Mouse (Mus musculus) liver (tissue): Measurements from ENCODE around the gene Txn2.

ENCODE experiments used
- DNase-seq: peaks from one replicate; pipeline ENCODE4 v3.0.0-alpha.2; 2020; ENCODE audit warnings: mixed read lengths

Gene Txn2

DNA sequence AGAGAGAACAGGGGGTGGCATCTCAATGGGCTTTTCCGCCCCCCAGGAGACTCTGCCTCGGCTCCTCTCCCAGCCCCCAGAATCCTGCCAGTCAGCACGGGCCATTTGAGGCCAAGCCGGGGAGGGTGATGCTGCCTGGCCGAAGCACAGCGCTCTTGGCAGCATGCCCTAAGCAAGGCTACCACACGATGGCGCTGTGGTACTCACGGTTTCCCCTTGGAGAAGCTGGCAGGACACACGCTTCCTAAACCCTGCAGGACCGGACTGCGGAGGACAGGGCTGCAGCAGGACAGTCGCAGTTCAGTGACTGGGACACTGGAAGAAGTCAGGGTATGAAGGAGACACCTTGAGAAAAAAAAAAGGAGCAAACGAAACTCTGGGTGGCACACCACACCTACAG lies 5.0 kb upstream of the Txn2 start:
- peak; percentile 95 for DNase-seq

DNA sequence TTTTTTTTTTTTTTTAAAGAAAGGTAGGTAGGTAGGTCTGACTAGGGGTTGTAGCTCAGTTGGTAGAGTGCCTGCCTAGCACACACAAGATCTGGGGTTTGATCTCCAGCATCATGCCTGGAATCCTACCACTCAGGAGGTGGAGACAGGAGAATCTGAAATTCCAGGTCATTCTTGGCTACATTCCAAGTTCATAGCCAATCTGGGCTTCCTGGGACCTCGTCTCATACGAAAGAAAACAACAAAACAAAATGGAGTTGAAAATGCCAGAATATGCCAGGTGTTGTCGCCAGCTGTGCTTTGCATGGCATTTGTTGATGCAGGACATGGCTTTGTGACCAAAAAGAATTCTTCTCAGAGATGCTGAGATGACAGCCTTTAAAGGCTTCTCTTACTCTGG lies 4.4 kb upstream of the Txn2 start:
- DNase-seq = no peak

DNA sequence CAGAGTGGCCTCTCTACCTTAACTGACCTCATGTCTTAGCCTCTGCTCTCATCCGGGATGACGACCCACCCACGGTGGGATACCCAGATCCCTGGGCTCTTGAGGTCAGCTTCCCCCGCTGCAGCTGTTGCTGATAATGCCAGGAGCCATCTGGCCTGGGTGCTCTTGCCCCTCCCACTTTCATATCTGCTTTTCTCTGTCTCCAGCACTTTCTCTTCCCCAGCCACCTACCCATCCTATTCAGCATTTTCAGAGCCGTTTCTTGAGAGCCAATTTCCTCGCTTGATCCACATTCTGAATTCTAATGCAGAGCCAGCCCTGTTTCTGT lies 2.8 kb upstream of the Txn2 start:
- peak; percentile 81 for DNase-seq

DNA sequence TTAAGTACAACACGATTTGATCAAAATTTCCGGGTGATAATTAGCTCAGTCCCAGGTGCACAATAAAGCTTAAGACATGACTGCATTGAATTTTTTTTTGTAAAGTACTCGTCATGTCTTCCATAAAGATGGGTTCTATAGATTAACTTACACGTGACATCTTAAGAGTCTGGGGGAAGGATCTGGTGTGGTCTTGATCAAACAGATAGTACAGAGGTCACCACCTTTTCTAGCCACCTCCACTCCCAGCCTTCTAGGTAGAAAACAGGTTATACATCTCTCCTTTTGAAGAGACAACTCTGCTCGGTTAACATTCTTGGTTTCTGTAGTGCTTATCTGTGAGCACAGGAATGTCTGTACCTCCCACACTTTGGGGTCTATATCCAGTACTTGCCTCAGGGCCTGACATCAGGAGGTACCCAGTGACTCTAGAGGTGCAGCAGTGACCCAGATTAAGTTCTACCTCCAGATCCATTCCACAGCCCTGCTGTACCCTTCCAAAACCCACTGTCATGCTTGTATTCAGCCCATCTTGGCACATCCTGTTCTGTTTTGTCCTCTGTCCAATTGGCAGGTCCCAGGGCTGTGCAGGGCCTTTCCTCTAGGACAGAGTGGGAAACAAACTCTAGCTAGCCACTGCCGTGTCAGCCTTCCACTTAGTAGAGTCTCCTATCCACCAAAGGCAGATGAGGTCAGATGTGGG lies 2.3 kb upstream of the Txn2 start:
- DNase-seq = no peak

DNA sequence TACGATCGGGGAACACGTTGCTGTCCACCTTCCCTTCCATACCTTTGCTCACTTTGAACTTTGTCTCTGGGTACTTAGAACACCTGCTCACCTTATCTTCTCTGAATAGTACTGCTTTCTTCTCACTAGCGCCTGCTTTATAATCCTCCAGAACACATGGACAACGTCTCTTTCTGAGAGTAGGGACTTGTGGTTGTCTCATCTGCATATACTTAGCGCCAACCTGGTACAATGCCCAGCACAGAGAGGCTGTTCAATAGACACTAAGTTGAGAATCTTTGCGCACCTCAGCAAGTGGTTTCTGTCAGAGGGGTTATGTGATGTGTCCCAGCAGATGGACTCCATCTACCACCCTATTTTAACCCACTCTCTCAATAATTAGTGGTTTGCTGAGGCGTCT lies 998 bp upstream of the Txn2 start:
- no peak for DNase-seq

DNA sequence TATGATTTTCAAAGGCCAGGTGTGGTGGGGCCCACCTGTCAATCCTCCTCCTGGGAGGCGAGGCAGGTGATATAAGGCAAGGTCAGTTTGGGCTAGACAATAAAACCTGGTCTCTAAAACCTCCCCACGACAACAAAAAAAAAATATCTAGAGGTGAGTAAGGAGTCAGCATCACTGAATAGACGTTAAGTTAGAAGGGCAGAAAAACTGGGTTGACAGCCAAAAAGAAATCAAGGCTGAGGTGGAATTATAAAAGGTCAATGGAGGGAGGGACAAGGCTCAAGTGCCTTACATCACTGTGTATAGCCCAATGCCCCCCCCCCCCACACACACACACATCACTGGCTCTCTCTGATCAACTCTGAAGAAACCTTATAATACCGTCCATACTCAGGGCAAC lies 715 bp downstream of the Txn2 start:
- DNase-seq = no peak

DNA sequence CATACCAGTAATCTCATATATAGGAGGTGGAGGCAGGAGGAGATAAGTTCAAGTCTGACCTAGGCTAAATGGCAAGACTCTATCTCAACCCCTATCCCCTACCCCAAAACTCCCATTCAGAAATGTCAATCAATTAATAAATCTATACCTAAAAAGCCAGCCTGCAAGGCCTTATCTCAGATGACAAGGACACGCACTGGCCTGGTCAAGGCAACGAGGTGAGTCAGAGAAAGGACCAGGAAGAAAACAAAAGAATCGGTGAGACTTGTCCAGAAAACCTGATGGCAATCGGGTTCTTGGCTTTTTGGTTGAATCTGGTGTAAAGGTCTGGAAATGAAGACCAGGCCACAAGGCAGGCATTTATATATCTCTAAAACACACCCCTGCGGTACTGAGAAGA lies 1.9 kb downstream of the Txn2 start:
- no peak for DNase-seq

DNA sequence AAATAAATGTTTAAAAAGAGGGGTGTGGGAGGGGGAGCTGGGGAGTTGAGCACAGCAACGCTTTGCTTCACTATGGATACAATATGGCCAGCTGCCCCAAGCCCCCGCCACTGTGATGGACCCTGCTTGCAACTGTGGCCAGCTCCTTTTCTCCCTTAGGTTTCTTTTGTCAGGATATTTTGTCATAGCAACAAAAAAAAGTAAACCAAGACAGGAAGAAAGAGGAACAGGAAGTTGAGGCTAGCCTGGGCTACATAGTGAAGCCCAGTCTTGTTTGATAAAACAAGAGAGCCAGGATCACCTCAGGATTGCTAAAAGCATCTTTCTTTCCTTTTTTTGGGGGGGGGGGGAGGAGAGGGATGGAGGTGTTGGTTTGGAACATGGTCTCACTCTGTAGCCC lies 3.6 kb downstream of the Txn2 start:
- DNase-seq = no peak

DNA sequence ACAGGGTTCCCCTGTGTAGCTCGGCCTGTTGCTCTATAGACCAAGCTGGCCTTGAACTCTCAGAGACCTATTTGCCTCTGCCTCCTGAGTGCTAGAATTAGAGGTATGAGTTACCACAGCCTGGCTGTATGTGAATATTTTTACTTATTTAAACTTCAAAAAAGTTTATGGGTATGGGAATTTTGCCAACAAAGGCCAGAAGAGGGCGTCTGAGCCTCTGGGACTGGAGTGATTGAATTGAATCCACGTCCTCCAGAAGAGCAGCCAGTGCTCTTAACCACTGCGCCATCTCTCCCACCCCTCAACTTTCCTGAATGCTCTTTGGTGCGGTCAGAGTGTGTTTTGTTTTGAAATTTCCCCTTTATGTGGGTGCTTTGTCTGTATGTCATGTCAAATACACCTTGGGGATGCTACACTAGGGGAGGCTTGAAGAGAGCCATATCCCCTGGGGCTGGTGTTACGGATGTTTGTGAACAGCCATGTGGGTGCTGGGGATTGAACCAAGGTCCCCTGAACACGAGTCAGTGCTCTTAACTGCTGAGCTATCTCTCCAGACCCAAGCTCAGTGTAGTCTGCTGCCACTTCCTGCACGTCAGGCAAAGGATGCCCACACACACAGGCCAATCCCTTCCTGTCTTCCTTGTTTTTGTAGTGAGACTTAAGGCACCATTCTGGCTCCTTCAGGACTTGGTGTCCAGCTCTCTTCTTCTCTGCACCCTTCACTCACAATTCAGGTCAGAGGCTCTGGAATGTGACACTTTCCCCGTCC lies 5.4 kb downstream of the Txn2 start:
- no peak for DNase-seq

DNA sequence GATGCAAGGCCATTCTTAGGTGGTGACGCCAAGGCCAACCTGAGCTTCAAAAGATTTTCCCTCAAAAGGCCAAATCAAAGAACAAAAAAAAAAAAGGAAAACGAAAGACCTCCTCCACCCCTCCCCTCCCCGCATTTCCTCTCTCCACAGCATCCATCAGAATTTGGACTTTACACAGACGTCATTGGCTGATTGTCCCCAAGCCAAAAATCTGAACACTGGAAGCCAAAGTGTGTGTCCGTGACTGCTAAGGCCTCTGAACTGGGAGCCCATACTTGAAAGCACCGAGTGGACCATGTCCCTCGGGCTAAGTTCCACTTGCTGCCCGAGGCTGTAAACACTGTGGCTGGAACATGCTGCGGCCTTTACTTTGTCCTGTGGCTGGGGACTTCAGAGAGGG lies 6.1 kb downstream of the Txn2 start:
- DNase-seq = peak; percentile 23

DNA sequence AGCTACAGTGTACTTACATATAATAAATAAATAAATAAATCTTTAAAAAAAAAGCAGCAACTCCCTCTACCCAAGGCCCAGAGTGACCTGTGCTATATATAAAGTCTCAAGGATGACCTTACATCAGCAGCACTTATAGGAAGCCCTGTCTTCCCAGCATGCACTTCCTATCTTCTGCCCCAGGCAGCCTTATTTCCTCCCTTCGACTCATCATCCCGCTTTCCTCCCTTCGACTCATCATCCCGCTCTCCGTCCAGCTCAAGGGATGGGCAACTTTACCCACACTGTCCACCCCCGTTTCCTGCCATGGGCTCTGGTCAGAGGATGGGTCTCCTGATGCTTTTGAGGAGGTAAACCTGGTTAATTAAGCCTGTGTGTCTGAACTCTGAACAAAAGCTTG lies 7.2 kb downstream of the Txn2 start:
- no peak for DNase-seq

DNA sequence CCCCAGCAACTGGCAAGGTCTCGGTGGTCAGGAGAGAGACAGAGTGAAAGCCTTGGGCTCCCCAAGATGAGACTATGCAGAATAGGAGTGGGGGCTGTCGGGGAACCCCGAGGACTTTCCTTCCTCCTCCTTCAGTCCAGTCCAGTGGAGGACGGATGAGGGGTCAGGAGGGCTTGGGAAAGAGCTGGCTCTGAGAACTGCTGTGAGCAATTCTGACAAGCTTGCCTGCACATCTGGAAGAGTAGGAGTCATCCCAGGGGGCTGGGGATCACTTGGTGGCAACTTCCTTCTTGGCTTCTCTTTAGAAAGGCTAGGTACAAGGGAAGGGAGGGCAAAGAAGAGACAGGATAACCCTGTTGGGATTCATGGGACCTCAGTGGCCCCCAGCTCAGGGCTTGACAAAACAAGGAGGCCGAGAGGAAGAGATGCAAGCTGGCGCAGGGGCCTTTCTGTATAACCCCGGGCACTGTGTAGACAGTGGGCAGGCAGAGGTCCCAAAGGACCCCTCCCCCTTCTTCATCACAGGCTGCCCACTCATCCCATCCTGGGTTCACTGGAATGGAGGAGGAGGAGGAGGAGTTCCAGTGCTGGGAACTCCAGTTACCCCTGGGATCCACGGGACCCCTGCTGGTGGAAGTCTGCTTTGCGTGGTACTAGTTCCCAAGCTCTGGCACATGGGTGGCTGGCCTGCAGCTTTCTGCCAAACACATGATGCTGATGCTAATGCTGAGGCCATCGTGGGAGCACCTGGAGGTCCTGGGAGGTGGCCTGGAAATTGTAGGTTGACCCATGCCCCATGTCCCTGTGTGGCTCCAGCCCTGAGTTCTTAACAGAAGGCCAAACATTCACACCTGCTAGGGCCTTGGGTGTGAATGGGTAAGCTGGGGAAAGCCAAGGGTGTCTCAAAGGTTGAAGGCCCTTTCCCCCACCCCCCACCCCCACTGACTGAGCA lies 8.0 kb downstream of the Txn2 start:
- no peak for DNase-seq

DNA sequence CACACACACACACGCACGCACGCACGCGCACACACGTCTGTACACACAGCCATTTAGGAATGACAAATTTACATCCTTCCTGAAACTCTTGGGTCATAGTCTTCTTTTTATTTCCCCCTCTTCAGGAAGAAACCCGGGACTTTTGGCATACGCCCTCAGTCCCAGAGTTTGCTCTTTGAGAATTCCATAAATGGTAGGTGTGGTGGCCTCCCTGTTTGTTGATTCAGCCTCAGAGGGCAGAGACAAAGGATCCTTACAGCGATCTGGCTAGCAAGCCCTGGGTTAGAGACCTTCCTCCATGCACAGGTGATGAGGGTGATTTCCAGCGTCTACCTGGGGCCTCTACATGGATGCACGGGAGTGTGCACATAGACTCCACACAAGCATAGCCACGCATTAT lies 9.4 kb downstream of the Txn2 start:
- DNase-seq = no peak

DNA sequence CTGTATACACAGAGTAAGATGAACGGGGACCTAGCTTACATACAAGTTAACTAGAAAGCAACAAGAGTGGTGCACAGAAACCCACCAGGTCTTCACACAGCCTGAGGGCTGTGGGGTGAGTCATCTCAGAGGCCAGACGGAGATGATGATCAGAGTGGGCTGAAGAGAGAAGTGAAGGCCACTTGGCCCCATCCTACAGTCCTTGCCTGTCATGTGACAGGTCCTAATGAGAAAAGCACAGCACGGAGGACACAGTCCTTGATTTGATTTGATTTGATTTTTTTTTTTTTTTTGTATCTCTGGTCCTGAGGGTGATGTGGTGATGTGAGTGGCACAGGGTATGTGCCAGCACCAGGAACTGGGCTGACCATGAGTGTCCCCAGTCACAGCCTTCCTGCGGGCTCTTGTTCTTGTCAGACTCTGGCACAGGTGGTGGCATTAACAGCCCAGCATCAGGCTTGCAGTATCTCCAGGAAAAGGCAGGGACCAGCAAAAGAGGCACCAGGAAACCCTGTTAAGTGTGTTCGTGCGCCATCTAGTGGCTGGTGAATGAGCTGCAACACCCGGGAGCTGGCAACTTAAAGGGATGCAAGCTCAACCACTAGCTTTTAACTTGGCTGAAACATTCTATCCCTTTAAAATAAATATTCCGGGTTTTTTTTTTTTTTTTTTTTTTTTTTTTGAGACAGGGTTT lies 11.8 kb downstream of the Txn2 start:
- peak; percentile 85 for DNase-seq

DNA sequence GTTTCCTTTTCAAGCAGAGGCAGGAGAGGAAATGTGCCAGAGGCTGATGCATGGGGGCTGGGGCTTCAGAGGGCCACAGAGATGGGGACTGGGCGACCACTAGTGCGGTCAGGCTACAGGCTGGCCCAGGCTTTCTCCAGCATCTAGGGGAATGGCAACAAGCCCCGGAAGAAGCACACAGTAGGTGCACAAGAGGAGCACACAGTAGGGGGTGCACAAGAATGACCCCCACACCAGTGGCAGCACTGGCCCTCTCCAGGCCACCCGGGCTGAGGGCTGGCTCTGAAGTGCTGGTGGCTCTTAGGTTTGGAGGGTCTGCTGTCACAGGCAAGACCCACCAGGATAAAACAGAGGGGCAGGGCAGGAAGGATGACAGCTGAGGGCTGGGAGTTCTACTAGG lies 13.5 kb downstream of the Txn2 start:
- no peak for DNase-seq

DNA sequence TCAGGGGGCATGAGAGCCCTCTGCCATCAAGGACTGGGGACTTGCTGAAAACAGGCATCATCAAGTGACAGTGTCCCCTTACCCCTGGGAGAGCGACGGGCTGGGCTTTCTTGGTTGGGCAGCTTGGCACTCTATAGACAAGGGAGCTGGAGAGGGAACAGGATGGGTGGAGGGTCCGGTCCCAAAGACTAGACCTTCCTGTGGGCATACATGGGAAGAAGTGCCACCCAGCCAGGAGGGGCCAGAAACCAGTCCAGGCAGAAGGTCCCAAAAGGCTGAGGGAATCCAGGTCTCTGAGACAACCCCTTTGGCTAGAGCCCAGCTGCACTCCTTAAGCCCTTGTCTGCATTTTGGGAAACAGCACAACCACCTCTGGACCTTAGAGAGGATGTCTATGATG lies 14.3 kb downstream of the Txn2 start:
- no peak for DNase-seq

DNA sequence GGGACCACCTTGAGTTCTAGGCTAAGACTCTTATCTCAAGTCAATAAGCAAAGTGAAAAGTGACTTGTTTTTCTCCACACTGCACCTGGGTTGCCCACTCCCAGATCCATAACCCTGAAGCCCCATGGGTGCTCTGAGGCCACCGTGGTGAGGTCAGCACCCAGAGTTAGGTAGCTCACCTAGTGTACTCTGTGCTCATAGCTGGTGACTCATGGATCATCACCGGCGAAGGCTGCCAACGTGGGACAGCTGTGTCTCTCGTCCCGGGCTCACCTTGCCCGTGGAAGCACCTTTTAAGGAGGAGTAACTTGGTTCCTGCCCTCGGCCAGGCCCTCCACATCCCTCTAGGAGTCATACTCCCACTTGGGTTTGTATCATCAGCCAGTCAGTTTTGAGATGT lies 15.8 kb downstream of the Txn2 start:
- no peak for DNase-seq

DNA sequence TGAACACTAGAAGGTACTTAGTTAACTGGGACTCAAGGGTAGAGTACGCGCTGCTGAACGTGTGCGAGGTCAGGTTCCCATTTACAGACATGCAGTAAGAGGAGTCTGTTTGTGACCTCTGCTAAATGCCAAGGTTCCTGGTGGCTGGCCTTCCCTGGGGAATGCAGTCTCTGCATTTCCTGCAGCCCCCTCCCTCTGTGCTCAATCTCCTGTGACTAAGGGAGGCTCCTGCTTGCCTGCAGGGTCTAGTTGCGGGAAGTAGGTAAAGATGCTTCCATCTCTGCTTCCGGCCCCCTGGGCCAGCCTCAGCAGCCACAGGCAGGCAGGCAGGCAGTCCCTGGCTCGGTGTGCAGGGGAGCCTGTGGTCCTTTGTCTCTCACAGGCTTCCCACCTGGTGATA lies 16.2 kb downstream of the Txn2 start:
- no peak for DNase-seq

DNA sequence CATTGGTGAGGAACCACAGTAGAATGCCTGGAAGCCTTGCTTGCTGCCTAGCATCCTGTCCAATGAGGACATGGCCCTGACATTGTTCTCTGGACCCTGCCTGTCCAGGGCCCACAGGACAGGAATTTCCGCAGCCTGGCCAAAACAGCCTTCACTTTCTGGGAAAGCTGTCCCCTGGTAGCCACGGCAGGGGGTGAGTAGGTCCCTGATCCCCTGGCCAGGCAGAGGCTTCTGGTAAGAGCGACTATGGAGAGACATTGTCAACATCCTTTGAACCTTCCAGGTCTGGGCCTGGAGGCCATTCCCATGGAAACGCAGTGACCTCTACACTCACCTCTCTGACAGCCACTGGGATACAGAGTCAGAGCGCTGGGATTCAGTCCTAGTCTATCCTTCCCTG lies 16.8 kb downstream of the Txn2 start:
- peak; percentile 30 for DNase-seq

DNA sequence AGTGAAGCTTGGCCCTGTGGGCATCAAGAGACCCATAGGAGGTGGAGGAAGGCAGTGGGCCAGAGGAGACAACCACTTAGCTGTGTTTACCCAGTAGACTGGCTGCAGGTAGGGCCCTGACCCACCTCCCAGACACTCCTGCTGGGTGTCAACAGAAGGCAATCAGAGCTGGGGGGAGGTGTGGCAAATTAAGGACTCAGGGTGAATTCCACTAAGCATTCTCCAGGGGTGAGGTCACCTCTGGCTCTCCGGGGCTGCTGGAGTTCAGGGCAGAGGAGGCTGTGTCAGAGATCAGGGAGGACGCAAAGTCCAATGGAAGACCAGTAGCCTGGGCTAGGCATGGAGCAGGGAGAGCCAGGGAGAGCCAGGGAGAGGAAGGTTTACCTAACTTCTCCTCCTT lies 17.7 kb downstream of the Txn2 start:
- DNase-seq = peak; percentile 41

DNA sequence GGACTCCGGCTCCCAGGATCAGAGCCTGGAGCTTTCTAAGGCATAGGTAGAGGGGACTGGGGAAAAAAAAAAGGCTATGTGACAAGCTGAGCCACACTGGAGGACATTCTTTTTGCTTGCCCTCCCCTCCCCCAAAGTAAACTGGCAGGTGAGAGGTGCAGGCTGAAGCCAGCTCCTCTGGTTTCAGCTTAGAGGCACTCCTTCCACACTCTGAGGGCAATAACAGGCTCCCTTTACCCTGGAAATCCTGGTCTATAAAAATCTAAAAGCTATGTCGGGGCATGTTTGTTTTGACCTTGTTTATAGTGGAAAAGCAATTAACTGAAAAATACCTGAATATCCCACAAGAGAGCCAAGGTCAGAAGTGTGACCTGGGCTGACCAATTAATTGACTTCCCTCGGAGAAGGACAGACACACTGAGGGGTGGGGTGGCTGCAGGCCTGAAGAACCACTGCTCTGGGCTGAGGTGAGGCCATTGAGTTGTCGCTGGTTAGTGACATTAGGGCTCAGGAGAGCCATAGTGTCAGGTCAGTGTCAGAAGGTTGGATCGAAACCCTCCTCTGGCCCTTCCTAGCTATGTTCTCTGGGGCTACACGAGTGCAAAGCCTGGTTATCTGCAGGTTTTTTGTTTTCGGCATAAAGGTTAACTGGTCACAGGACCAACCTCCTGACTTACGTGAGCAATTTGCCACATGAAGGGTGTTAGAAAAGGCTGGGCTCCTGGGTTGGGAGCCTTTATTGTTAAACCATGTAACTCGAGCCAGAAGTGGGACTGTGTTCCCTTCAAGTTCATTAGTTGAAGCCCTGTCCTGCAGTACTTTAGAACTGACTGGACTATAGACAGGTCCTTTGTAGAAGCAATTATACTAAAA lies 20.9 kb downstream of the Txn2 start:
- no peak for DNase-seq

DNA sequence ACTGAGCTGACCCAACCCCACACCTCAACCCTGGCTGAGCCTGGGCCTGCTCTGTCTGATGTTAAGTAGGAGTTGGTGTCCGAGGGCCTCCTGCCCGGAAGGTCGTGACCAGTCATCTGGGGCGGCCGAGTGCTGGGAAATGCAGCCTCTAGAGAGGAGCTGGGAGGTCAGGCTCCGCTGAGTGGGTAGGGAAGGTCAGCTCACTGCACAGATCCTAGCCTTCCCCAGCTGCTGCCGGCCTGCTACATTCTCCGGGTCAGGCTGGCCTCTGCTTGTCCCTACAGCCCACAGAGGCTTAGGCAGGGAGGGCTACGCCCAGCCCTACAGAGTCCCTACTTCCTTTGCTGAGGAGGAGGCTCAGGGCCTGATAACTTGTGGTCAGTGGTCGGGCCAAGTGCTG lies 22.3 kb downstream of the Txn2 start:
- DNase-seq = no peak
